Mouse (Mus musculus): ENCODE results near the gene Mag.

GRCm38 (mm10) chr7:30909773-30910172 lies 4.9 kb downstream of the Mag start:
- no peak for TF ChIP-seq CTCF (conservative IDR thresholded peaks at IDR 0.05; ENCODE audit: insufficient read depth, insufficient read length, low read depth, low read length)
- no peak for TF ChIP-seq POLR2A (IDR thresholded peaks at IDR 0.05; ENCODE audit: low read depth, low read length)
